Mouse (Mus musculus): ENCODE data around the gene Rab1b.

DNA sequence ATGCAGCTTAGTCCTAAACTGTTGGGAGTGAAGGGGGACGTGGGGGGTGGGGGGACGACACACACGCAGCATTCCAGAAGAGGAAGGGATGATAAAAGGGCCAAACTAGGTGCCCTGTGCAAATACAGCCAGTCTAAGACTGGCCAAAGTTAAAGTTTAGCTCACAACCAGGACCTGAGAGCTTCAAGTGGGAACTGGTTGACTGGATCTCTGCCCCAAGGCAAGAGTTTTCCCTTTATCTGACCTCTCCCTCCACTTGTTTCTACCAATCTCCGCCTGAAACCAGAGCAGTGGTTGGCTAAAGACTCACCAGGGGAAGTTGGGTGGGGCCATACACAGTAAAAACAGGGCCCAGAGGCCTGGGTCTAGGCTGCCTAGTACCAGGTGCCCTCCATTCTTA, 1.8 kb upstream of the Rab1b start:
- TF ChIP-seq POLR2A (IDR thresholded peaks at IDR 0.05; ENCODE audit: control insufficient read depth, extremely low read depth, insufficient read depth, low read length, poor library complexity) (no peak), CTCF (IDR thresholded peaks at IDR 0.05; ENCODE audit: borderline replicate concordance, control insufficient read depth, extremely low read depth, insufficient read depth, low read length, poor library complexity) (no peak)
